Mouse (Mus musculus) stomach, embryonic 14.5 days (tissue): Measurements from ENCODE around the gene Fndc3b. TPM values are rescaled to one million over a fixed set of nuclear protein-coding genes. Genes with fewer than 3 reads are reported as not detected.

Source experiments
- ATAC-seq: fragments of 200-750 bp; cut with Nextera tagmentation; 2 replicates; pipeline ENCODE4 v1.8.0; 2017; ENCODE audit warnings: low read depth, moderate TSS enrichment; ENCODE audit not compliant: insufficient number of reproducible peaks, insufficient read depth, low FRiP score
- H3K27ac ChIP-seq: fragments of 300-500 bp; sonication (generic); 2 replicates; pipeline ENCODE4 v1.5.1; 2014; ENCODE audit warnings: mild to moderate bottlenecking, low read length, moderate library complexity, mixed read lengths
- H3K27me3 ChIP-seq: fragments of 300-500 bp; sonication (generic); 2 replicates; pipeline ENCODE4 v1.6.1; 2014; ENCODE audit warnings: low read length, control low read depth, mixed read lengths; ENCODE audit not compliant: control insufficient read depth, insufficient read depth
- H3K36me3 ChIP-seq: fragments of 300-500 bp; sonication (generic); 2 replicates; pipeline ENCODE4 v1.6.1; 2014; ENCODE audit warnings: mild to moderate bottlenecking, control low read depth, low read length, moderate library complexity, mixed read lengths; ENCODE audit not compliant: control insufficient read depth, insufficient read depth
- H3K4me1 ChIP-seq: fragments of 300-500 bp; sonication (generic); 2 replicates; pipeline ENCODE4 v1.6.1; 2014; ENCODE audit warnings: low read length, control low read depth, mixed read lengths; ENCODE audit not compliant: control insufficient read depth, insufficient read depth
- H3K4me2 ChIP-seq: fragments of 300-500 bp; sonication (generic); replicated peaks from 2 replicates; pipeline ENCODE4 v1.6.1; 2014; ENCODE audit warnings: low read depth, low read length, control low read depth
- H3K4me3 ChIP-seq: fragments of 300-500 bp; sonication (generic); 2 replicates; pipeline ENCODE4 v1.5.1; 2014; ENCODE audit warnings: low read depth, low read length, control low read depth
- H3K9ac ChIP-seq: fragments of 300-500 bp; sonication (generic); replicated peaks from 2 replicates; pipeline ENCODE4 v1.6.1; 2014; ENCODE audit warnings: low read depth, mild to moderate bottlenecking, control low read depth, low read length, moderate library complexity, mixed read lengths
- H3K9me3 ChIP-seq: fragments of 300-500 bp; sonication (generic); 2 replicates; pipeline ENCODE4 v1.6.1; 2016; ENCODE audit warnings: low read depth, low read length, control low read depth; ENCODE audit not compliant: control insufficient read depth
- WGBS: fragments of 180-500 bp; shearing (Covaris S2); extraction: QIAGEN DNeasy Blood & Tissue Kit; methylation state at CpG from one replicate; pipeline ENCODE4 v1.1.7; 2014; 5-methylcytosine and 5-hydroxymethylcytosine counted together
- polyA plus RNA-seq: library from polyadenylated mRNA; unstranded; fragments of >200 nt; fragmentation: Nextera tagmentation; extraction: Ambion mirVana; gene quantifications from 2 replicates; pipeline ENCODE4 v1.2.1, GENCODE M21; 2014

The Fndc3b gene
- polyA plus RNA-seq, 1 experiment from 2014 or later: 33.3 TPM

GRCm38 (mm10) chr3:27565314-27565713, 145.8 kb downstream of the Fndc3b start:
- 73% methylated on average over 4 of the region's 4 CpGs for WGBS
- Histone ChIP-seq H3K27ac (no peak overlapping the region), H3K4me1 (peaks cover 5% of the 10 kb centered on the region; the same call in 1 of the 2 replicates), H3K36me3 (no peaks in the 10 kb centered on the region), H3K4me2 (no peak overlapping the region), H3K27me3 (no peaks in the 10 kb centered on the region), H3K4me3 (no peak overlapping the region), H3K9me3 (no peaks in the 10 kb centered on the region), H3K9ac (no peak overlapping the region)
- ATAC-seq: no peak

GRCm38 (mm10) chr3:27563047-27563624, 148.0 kb downstream of the Fndc3b start:
- no peak overlapping the region for H3K4me3 ChIP-seq
- H3K4me1 ChIP-seq: peaks cover 9% of the 10 kb centered on the region; the same call in 1 of the 2 replicates
- no peaks in the 10 kb centered on the region for H3K9me3 ChIP-seq
- H3K4me2 ChIP-seq: no peak overlapping the region
- H3K9ac ChIP-seq: no peak overlapping the region
- no peaks in the 10 kb centered on the region for H3K36me3 ChIP-seq
- no peaks in the 10 kb centered on the region for H3K27me3 ChIP-seq
- no peak overlapping the region for H3K27ac ChIP-seq
- WGBS: 79% methylated on average over 5 of the region's 5 CpGs
- no peak for ATAC-seq

- Histone ChIP-seq H3K9me3 (no peaks in the 10 kb centered on the region), H3K27ac (no peak overlapping the region), H3K27me3 (no peaks in the 10 kb centered on the region), H3K9ac (no peak overlapping the region), H3K4me2 (no peak overlapping the region), H3K36me3 (no peaks in the 10 kb centered on the region), H3K4me3 (no peak overlapping the region), H3K4me1 (peaks cover 9% of the 10 kb centered on the region; the same call in 1 of the 2 replicates)
- no peak for ATAC-seq
- WGBS: 83% methylated on average over 3 of the region's 3 CpGs
These were observed 148.6 kb downstream of the Fndc3b start for GRCm38 (mm10) chr3:27562476-27562875.

GRCm38 (mm10) chr3:27561921-27562320, 149.2 kb downstream of the Fndc3b start:
- Histone ChIP-seq H3K4me2 (no peak overlapping the region), H3K9me3 (no peaks in the 10 kb centered on the region), H3K9ac (no peak overlapping the region), H3K27me3 (no peaks in the 10 kb centered on the region), H3K4me1 (peaks cover 9% of the 10 kb centered on the region; the same call in 1 of the 2 replicates), H3K27ac (no peak overlapping the region), H3K4me3 (no peak overlapping the region), H3K36me3 (no peaks in the 10 kb centered on the region)
- WGBS: 91% methylated on average over 2 of the region's 2 CpGs
- ATAC-seq: no peak

GRCm38 (mm10) chr3:27559316-27559715, 151.8 kb downstream of the Fndc3b start:
- H3K4me2 ChIP-seq: no peak overlapping the region
- H3K4me1 ChIP-seq: peaks cover 9% of the 10 kb centered on the region; the same call in 1 of the 2 replicates
- H3K27ac ChIP-seq: no peak overlapping the region
- 32% methylated on average over 4 of the region's 4 CpGs for WGBS
- no peak overlapping the region for H3K4me3 ChIP-seq
- H3K9ac ChIP-seq: no peak overlapping the region
- peaks cover 5% of the 10 kb centered on the region for H3K36me3 ChIP-seq
- H3K27me3 ChIP-seq: no peaks in the 10 kb centered on the region
- H3K9me3 ChIP-seq: no peaks in the 10 kb centered on the region
- no peak for ATAC-seq

GRCm38 (mm10) chr3:27557100-27558004, 153.8 kb downstream of the Fndc3b start:
- peaks cover 5% of the 10 kb centered on the region for H3K36me3 ChIP-seq
- no peak for ATAC-seq
- H3K4me1 ChIP-seq: peaks cover 9% of the 10 kb centered on the region; the same call in 1 of the 2 replicates
- no peaks in the 10 kb centered on the region for H3K27me3 ChIP-seq
- H3K4me2 ChIP-seq: no peak overlapping the region
- no peak overlapping the region for H3K27ac ChIP-seq
- WGBS: 77% methylated on average over 4 of the region's 4 CpGs
- H3K9ac ChIP-seq: no peak overlapping the region
- H3K9me3 ChIP-seq: no peaks in the 10 kb centered on the region
- no peak overlapping the region for H3K4me3 ChIP-seq

GRCm38 (mm10) chr3:27555401-27555940, 155.6 kb downstream of the Fndc3b start:
- Histone ChIP-seq H3K9ac (no peak overlapping the region), H3K36me3 (peaks cover 5% of the 10 kb centered on the region), H3K4me1 (peaks cover 5% of the 10 kb centered on the region; the same call in 1 of the 2 replicates), H3K4me2 (no peak overlapping the region), H3K4me3 (no peak overlapping the region), H3K27me3 (no peaks in the 10 kb centered on the region), H3K9me3 (no peaks in the 10 kb centered on the region), H3K27ac (no peak overlapping the region)
- WGBS: 92% methylated on average over 3 of the region's 3 CpGs
- no peak for ATAC-seq

GRCm38 (mm10) chr3:27554325-27554724, 156.8 kb downstream of the Fndc3b start:
- WGBS: 78% methylated on average over 3 of the region's 3 CpGs
- Histone ChIP-seq H3K27me3 (no peaks in the 10 kb centered on the region), H3K4me2 (no peak overlapping the region), H3K9me3 (no peaks in the 10 kb centered on the region), H3K27ac (no peak overlapping the region), H3K4me3 (no peak overlapping the region), H3K4me1 (no peaks in the 10 kb centered on the region), H3K36me3 (peaks cover 5% of the 10 kb centered on the region), H3K9ac (no peak overlapping the region)
- ATAC-seq: no peak
